Comparison of ENCODE assay signal across 7 mouse cellular contexts in genomic region chr7:100590504-100590844, GRCm38 (mm10). TPM values are rescaled to one million over a fixed set of nuclear protein-coding genes. Genes with fewer than 3 reads are reported as not detected.
DNase-seq lines count a peak whose midpoint lies in the region; ATAC-seq and TF ChIP-seq lines count a peak whose summit lies in the region.

No protein-coding gene starts in this region.

- no peak for ATAC-seq in lung, embryonic 14.5 days (ENCODE audit: insufficient read depth)
- peak; percentile 39; the same call in 1 of the 2 replicates for ATAC-seq in limb, embryonic 11.5 days (ENCODE audit: insufficient number of reproducible peaks, low FRiP score, low TSS enrichment, low read depth)

- WGBS in lung, embryonic 14.5 days: 34% methylated on average over 7 of the region's 7 CpGs
- WGBS in limb, embryonic 11.5 days: 41% methylated on average over 7 of the region's 7 CpGs
- 38% methylated on average over 7 of the region's 7 CpGs for WGBS in olfactory bulb, adult 2 months

- no peaks in the 10 kb centered on the region for H3K27me3 ChIP-seq in lung, embryonic 14.5 days (ENCODE audit: insufficient read depth, low read length)
- no peaks in the 10 kb centered on the region for H3K27me3 ChIP-seq in limb, embryonic 11.5 days (ENCODE audit: control insufficient read depth, insufficient read depth, low read length)

- peak overlapping the region; percentile 50 for H3K4me3 ChIP-seq in lung, embryonic 14.5 days (ENCODE audit: low read depth, low read length)
- peak overlapping the region; percentile 41; the same call in 1 of the 2 replicates for H3K4me3 ChIP-seq in embryonic fibroblast, embryonic 13.5 days (ENCODE audit: insufficient read depth, low read length)
- H3K4me3 ChIP-seq in limb, embryonic 11.5 days (ENCODE audit: low read depth, low read length): peak overlapping the region; percentile 40
- peak overlapping the region; percentile 59 for H3K4me3 ChIP-seq in olfactory bulb, adult 2 months (ENCODE audit: insufficient read depth, low read depth, low read length)

- peak overlapping the region; percentile 65 for H3K9ac ChIP-seq in lung, embryonic 14.5 days
- peak overlapping the region; percentile 61; the same call in 1 of the 2 replicates for H3K9ac ChIP-seq in limb, embryonic 11.5 days (ENCODE audit: low read length)

- H3K36me3 ChIP-seq in lung, embryonic 14.5 days (ENCODE audit: insufficient read depth): no peaks in the 10 kb centered on the region
- no peaks in the 10 kb centered on the region for H3K36me3 ChIP-seq in limb, embryonic 11.5 days (ENCODE audit: control insufficient read depth, insufficient read depth, low read length)

- H3K4me2 ChIP-seq in lung, embryonic 14.5 days: peak overlapping the region; percentile 62
- H3K4me2 ChIP-seq in limb, embryonic 11.5 days (ENCODE audit: low read depth, severe bottlenecking): peak overlapping the region; percentile 57

- H3K9me3 ChIP-seq in lung, embryonic 14.5 days (ENCODE audit: low read depth, low read length): no peaks in the 10 kb centered on the region
- H3K9me3 ChIP-seq in limb, embryonic 11.5 days (ENCODE audit: control insufficient read depth, low read length): no peaks in the 10 kb centered on the region

- no peak for TF ChIP-seq POLR2A in embryonic fibroblast, embryonic 13.5 days (IDR thresholded peaks at IDR 0.05; ENCODE audit: low read depth, low read length)
- TF ChIP-seq POLR2A in olfactory bulb, adult 2 months (IDR thresholded peaks at IDR 0.05; ENCODE audit: insufficient read depth, low read depth, low read length): no peak

- no peak for TF ChIP-seq CTCF in lung, embryonic 14.5 days (IDR thresholded peaks at IDR 0.05; ENCODE audit: low read depth)
- no peak for TF ChIP-seq CTCF in embryonic fibroblast, embryonic 13.5 days (IDR thresholded peaks at IDR 0.05; ENCODE audit: borderline replicate concordance, insufficient read depth, low read length)
- no peak for TF ChIP-seq CTCF in olfactory bulb, adult 2 months (IDR thresholded peaks at IDR 0.05; ENCODE audit: insufficient read depth, low read depth, low read length)

- DNase-seq in lung, embryonic 14.5 days: no peak
- no peak for DNase-seq in lung, postnatal 14 days
- no peak for DNase-seq in limb, embryonic 11.5 days (ENCODE audit: low spot score)
- DNase-seq in cerebellum, postnatal 36 days: no peak
- no peak for DNase-seq in cerebellum, adult 9-11 months

- H3K4me1 ChIP-seq in lung, embryonic 14.5 days (ENCODE audit: insufficient read depth): 0 out of 2 replicates have a peak, but pooled peaks cover 4% of the 10 kb centered on the region
- H3K4me1 ChIP-seq in embryonic fibroblast, embryonic 13.5 days (ENCODE audit: control insufficient read depth, insufficient read depth, low read length): no peaks in the 10 kb centered on the region
- no peaks in the 10 kb centered on the region for H3K4me1 ChIP-seq in limb, embryonic 11.5 days (ENCODE audit: control insufficient read depth, insufficient read depth, low read length)
- H3K4me1 ChIP-seq in olfactory bulb, adult 2 months (ENCODE audit: control insufficient read depth, insufficient read depth, low read length): no peaks in the 10 kb centered on the region

- peak overlapping the region; percentile 89 for H3K27ac ChIP-seq in lung, embryonic 14.5 days (ENCODE audit: low read depth)
- peak overlapping the region; percentile 86 for H3K27ac ChIP-seq in embryonic fibroblast, embryonic 13.5 days (ENCODE audit: insufficient read depth, low read length)
- no peak overlapping the region for H3K27ac ChIP-seq in limb, embryonic 11.5 days (replicated peaks; ENCODE audit: low read depth, low read length)
- H3K27ac ChIP-seq in olfactory bulb, adult 2 months (ENCODE audit: insufficient read depth, low read depth, low read length): peak overlapping the region; percentile 86

RNA-seq across cellular contexts. Expression of gene Rab6a, which starts 16.7 kb away (rescaled TPM):
- polyA plus RNA-seq in lung, embryonic 14.5 days (2014; fragmentation: Nextera tagmentation; extraction: Ambion mirVana): 102 and 105 TPM in 2 replicates
- polyA plus RNA-seq in embryonic fibroblast, embryonic 13.5 days (2011; ENCODE audit: insufficient read length, low read depth, missing spikeins): 149 and 163 TPM in 2 replicates
- polyA plus RNA-seq in limb, embryonic 11.5 days (2014; fragmentation: Nextera tagmentation; extraction: Ambion mirVana): 128 TPM in 2 replicates
- not detected in 2 replicates for polyA plus RNA-seq in olfactory bulb, adult 2 months (2012; ENCODE audit: insufficient read depth, insufficient read length, low replicate concordance, missing spikeins)

RNA-seq across cellular contexts. Expression of gene Mrpl48, which starts 17.6 kb away (rescaled TPM):
- polyA plus RNA-seq in lung, embryonic 14.5 days (2014; fragmentation: Nextera tagmentation; extraction: Ambion mirVana): 77.2 and 80.8 TPM in 2 replicates
- 34.1 and 40.9 TPM in 2 replicates for polyA plus RNA-seq in embryonic fibroblast, embryonic 13.5 days (2011; ENCODE audit: insufficient read length, low read depth, missing spikeins)
- polyA plus RNA-seq in limb, embryonic 11.5 days (2014; fragmentation: Nextera tagmentation; extraction: Ambion mirVana): 56.8 and 66.9 TPM in 2 replicates
- not detected in 2 replicates for polyA plus RNA-seq in olfactory bulb, adult 2 months (2012; ENCODE audit: insufficient read depth, insufficient read length, low replicate concordance, missing spikeins)

RNA-seq across cellular contexts. Expression of gene Coa4, which starts 53.6 kb away (rescaled TPM):
- 15.4 and 18.2 TPM in 2 replicates for polyA plus RNA-seq in lung, embryonic 14.5 days (2014; fragmentation: Nextera tagmentation; extraction: Ambion mirVana)
- 8.6 and 12.5 TPM in 2 replicates for polyA plus RNA-seq in embryonic fibroblast, embryonic 13.5 days (2011; ENCODE audit: insufficient read length, low read depth, missing spikeins)
- polyA plus RNA-seq in limb, embryonic 11.5 days (2014; fragmentation: Nextera tagmentation; extraction: Ambion mirVana): 21.3 and 22.2 TPM in 2 replicates
- not detected in 2 replicates for polyA plus RNA-seq in olfactory bulb, adult 2 months (2012; ENCODE audit: insufficient read depth, insufficient read length, low replicate concordance, missing spikeins)

Comparison
In these comparisons a context has a peak if more than half of its experiments do, and no peak if none do; other contexts are left out.
1. RNA of gene Mrpl48, which starts 17.6 kb away (polyA plus RNA-seq): 77.2 to 80.8 TPM in lung, embryonic 14.5 days, 56.8 to 66.9 TPM in limb, embryonic 11.5 days and 34.1 to 40.9 TPM in embryonic fibroblast, embryonic 13.5 days; not detected in olfactory bulb, adult 2 months; every median in the first group is over 10 times any median in the second.
2. Peak in every context shown above with its lines, with median percentiles within 50 percentile points of each other: H3K4me3 ChIP-seq.